Mouse (Mus musculus): ENCODE measurements at regions not wholly inside any gene's neighbourhood (a gene's known extent, or its start where the extent isn't known, plus 50 kb on each side); places are given as distances from the start of the nearest gene placed in this dataset.

GRCm38 (mm10) chr12:91980321-91980720, 131.4 kb upstream of the Sel1l start:
- no peak for DNase-seq

GRCm38 (mm10) chr12:91971045-91971444, 122.1 kb upstream of the Sel1l start:
- DNase-seq, result no peak

GRCm38 (mm10) chr12:91965937-91966336, 117.0 kb upstream of the Sel1l start:
- DNase-seq, result no peak

GRCm38 (mm10) chr12:91963239-91963638, 114.3 kb upstream of the Sel1l start:
- DNase-seq, result no peak

- DNase-seq, result no peak
Measured at GRCm38 (mm10) chr12:91958086-91958485, 109.1 kb upstream of the Sel1l start.

- no peak for DNase-seq
Measured at GRCm38 (mm10) chr12:91956411-91956810, 107.5 kb upstream of the Sel1l start.

- DNase-seq, result no peak
Measured at GRCm38 (mm10) chr12:91948602-91949167, 99.7 kb upstream of the Sel1l start.

- DNase-seq, result no peak
Measured at GRCm38 (mm10) chr12:91947998-91948397, 99.0 kb upstream of the Sel1l start.

- DNase-seq, result no peak
Measured at GRCm38 (mm10) chr12:91946541-91946940, 97.6 kb upstream of the Sel1l start.

- no peak for DNase-seq
Measured at GRCm38 (mm10) chr12:91932490-91933361, 83.8 kb upstream of the Sel1l start.

- DNase-seq, result no peak
Measured at GRCm38 (mm10) chr12:91931586-91931985, 82.6 kb upstream of the Sel1l start.

GRCm38 (mm10) chr12:91929386-91930054, 80.6 kb upstream of the Sel1l start:
- no peak for DNase-seq

GRCm38 (mm10) chr12:91927576-91927975, 78.6 kb upstream of the Sel1l start:
- DNase-seq, result no peak

GRCm38 (mm10) chr12:91915486-91915885, 66.5 kb upstream of the Sel1l start:
- DNase-seq, result no peak

GRCm38 (mm10) chr12:91910529-91910928, 61.6 kb upstream of the Sel1l start:
- DNase-seq, result no peak
